Mouse (Mus musculus): Measurements from ENCODE around the gene Sec24d.

Sec24d gene

GRCm38 (mm10) chr3:123298283-123298682, 31.0 kb downstream of the Sec24d start:
- DNase-seq (ENCODE audit: low spot score): no peak

- DNase-seq (ENCODE audit: low spot score): no peak
Observed at GRCm38 (mm10) chr3:123301521-123301920, 34.3 kb downstream of the Sec24d start.

- no peak for DNase-seq (ENCODE audit: low spot score)
Observed at GRCm38 (mm10) chr3:123305611-123306010, 38.4 kb downstream of the Sec24d start.

GRCm38 (mm10) chr3:123307446-123307845, 40.2 kb downstream of the Sec24d start:
- no peak for DNase-seq (ENCODE audit: low spot score)

GRCm38 (mm10) chr3:123309141-123309540, 41.9 kb downstream of the Sec24d start:
- no peak for DNase-seq (ENCODE audit: low spot score)

GRCm38 (mm10) chr3:123312477-123313062, 45.3 kb downstream of the Sec24d start:
- DNase-seq (ENCODE audit: low spot score): no peak

- DNase-seq (ENCODE audit: low spot score): no peak
Observed at GRCm38 (mm10) chr3:123313477-123313876, 46.2 kb downstream of the Sec24d start.

GRCm38 (mm10) chr3:123313920-123314614, 46.8 kb downstream of the Sec24d start:
- no peak for DNase-seq (ENCODE audit: low spot score)

GRCm38 (mm10) chr3:123316066-123316465, 48.8 kb downstream of the Sec24d start:
- DNase-seq (ENCODE audit: low spot score): no peak

GRCm38 (mm10) chr3:123317081-123317480, 49.8 kb downstream of the Sec24d start:
- no peak for DNase-seq (ENCODE audit: low spot score)

- no peak for DNase-seq (ENCODE audit: low spot score)
Observed at GRCm38 (mm10) chr3:123320341-123320740, 53.1 kb downstream of the Sec24d start.

- no peak for DNase-seq (ENCODE audit: low spot score)
Observed at GRCm38 (mm10) chr3:123321612-123322011, 54.4 kb downstream of the Sec24d start.

- no peak for DNase-seq (ENCODE audit: low spot score)
Observed at GRCm38 (mm10) chr3:123322147-123322546, 54.9 kb downstream of the Sec24d start.

- peak; percentile 48 for DNase-seq (ENCODE audit: low spot score)
Observed at GRCm38 (mm10) chr3:123324326-123324725, 57.1 kb downstream of the Sec24d start.

GRCm38 (mm10) chr3:123329251-123329650, 62.0 kb downstream of the Sec24d start:
- no peak for DNase-seq (ENCODE audit: low spot score)

GRCm38 (mm10) chr3:123330221-123330620, 63.0 kb downstream of the Sec24d start:
- DNase-seq (ENCODE audit: low spot score): no peak

- DNase-seq (ENCODE audit: low spot score): no peak
Observed at GRCm38 (mm10) chr3:123332330-123333054, 65.2 kb downstream of the Sec24d start.

GRCm38 (mm10) chr3:123333055-123333424, 65.8 kb downstream of the Sec24d start:
- DNase-seq (ENCODE audit: low spot score): peak; percentile 54

- DNase-seq (ENCODE audit: low spot score): no peak
Observed at GRCm38 (mm10) chr3:123334947-123335346, 67.7 kb downstream of the Sec24d start.

- no peak for DNase-seq (ENCODE audit: low spot score)
Observed at GRCm38 (mm10) chr3:123335480-123335879, 68.2 kb downstream of the Sec24d start.

GRCm38 (mm10) chr3:123336455-123336854, 69.2 kb downstream of the Sec24d start:
- DNase-seq (ENCODE audit: low spot score): no peak

- DNase-seq (ENCODE audit: low spot score): no peak
Observed at GRCm38 (mm10) chr3:123336951-123337350, 69.7 kb downstream of the Sec24d start.

GRCm38 (mm10) chr3:123337853-123338252, 70.6 kb downstream of the Sec24d start:
- no peak for DNase-seq (ENCODE audit: low spot score)
